Mouse (Mus musculus): ENCODE measurements at regions not wholly inside any gene's neighbourhood (a gene's known extent, or its start where the extent isn't known, plus 50 kb on each side); places are given as distances from the start of the nearest gene placed in this dataset.

DNA sequence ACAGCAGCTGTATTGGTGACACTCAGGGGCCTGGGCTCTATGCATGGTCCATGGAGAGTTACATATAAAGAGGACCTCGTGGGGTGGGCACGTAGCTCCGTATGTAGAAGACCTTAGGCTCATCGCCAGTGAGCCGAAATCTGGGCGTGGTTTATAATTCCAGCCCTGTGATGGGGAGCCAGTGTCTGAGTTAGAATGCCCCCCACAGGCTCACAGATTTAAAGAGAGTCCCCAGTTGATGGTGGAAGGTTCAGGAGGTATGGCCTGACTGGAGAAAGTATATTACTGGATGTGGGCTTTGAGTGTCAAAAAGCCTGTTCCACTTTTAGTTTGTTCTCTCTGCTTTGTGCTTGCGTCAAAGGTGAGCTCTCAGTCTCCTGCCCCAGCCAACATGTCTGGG lies 54.8 kb downstream of the 1700122O11Rik start:
- no peak for DNase-seq (ENCODE audit: low read depth)

DNA sequence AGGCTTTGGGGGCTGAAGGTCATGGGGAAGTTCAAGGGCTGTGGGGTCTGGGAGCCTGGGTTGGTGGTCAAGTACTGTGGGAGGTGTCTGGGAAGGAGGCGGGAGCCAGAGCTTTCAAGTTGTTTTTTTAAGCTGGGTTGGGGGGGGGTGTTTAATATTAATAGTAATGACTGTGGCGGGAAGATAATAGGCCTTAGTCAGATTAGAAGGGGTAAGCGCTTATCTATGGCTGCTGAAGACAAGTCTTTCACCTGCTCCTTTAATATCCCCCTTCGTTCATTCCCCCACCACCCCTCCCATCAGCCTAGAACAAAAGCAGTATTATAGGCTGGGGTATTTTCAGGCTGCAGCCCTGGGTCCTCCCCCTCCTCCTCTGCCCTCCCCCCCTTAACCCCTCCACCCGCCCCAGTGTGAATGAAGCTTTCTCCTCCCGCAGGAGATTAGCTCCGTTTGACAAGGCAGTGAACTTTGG lies 56.5 kb downstream of the 1700122O11Rik start:
- no peak for DNase-seq (ENCODE audit: low read depth)

DNA sequence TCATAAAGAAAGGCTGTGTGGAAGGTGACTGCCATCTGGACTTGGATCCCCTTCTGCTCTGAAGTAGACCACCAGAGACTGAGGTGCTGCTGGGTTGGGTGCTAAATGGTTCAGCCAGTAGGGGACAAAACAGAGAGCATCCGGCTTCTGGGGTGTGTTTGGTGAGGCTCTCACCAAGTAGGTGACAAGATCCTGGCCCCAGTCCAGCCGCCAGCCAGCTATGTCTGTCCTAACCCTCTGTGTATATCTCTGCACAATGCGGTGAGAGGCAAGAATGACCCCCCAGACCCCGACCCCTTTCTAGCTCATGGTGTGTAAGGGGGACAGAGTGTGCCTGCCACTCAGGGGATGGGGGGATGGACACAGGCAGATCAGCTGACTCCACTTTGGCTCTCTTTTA lies 54.8 kb upstream of the Foxp4 start:
- no peak for DNase-seq (ENCODE audit: low read depth)

DNA sequence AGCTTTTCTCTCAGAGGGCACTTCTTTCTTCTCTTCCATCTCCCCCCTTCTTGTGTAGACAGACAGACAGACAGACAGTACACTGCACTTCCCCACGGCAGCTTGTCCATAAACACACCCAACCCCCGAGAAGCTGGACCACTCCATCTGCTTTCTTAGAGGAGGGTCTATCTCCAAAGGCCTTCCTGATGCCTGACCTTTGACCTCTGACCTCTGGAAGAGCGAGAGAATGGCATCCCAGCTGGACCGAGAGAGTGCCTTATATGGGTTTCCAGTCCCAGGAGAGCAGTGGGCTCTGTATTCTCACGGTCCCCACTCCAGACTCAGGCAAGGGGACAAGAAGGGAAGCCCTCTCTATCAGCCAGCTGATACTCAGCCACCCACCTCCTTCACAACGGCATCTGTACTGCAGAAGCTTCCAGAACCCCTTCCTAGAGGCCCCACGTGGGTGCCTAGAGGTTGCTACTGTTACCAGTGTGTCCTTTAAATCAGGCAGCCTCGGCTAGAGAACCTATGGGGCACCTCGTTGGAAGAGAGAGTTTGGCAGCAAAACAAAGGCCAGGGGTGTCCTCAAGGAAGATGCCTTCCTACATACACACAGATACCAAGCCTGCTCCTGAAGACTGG lies 54.1 kb upstream of the Foxp4 start:
- no peak for DNase-seq (ENCODE audit: low read depth)

DNA sequence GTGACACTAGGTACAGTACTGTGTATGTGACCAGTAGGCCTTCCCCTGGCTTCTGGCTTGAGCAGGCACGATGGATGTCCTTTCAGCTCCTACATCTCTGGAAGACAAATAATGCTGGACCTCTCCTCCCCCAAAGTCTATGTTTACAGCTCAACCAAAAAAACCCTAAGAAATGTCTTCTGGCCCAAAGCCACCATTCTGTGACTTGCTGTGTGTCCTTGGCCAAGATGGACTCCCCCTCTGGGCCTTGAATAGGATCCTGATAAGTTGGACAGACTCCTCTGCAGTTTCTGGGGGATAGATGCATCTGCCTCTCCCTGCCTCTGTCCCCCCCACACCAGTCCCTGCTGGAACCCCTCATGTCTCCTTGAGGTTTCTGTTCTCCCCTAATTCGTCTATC lies 53.6 kb upstream of the Foxp4 start:
- DNase-seq (ENCODE audit: low read depth): no peak

DNA sequence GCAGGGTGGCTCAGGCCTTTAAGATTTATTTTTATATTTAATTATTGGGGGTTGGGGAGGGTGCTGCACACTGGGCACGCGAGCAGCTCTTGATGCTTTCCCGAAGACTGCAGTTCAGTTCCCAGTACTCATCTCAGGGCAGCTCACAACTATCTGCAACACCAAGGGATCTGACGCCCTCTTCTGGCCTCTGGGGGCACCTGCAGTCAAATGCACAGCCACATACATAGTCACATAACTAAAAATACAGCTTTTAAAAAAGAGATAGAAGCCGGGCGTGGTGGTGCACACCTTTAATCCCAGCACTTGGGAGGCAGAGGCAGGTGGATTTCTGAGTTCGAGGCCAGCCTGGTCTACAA lies 52.5 kb upstream of the Foxp4 start:
- DNase-seq (ENCODE audit: low read depth): no peak

DNA sequence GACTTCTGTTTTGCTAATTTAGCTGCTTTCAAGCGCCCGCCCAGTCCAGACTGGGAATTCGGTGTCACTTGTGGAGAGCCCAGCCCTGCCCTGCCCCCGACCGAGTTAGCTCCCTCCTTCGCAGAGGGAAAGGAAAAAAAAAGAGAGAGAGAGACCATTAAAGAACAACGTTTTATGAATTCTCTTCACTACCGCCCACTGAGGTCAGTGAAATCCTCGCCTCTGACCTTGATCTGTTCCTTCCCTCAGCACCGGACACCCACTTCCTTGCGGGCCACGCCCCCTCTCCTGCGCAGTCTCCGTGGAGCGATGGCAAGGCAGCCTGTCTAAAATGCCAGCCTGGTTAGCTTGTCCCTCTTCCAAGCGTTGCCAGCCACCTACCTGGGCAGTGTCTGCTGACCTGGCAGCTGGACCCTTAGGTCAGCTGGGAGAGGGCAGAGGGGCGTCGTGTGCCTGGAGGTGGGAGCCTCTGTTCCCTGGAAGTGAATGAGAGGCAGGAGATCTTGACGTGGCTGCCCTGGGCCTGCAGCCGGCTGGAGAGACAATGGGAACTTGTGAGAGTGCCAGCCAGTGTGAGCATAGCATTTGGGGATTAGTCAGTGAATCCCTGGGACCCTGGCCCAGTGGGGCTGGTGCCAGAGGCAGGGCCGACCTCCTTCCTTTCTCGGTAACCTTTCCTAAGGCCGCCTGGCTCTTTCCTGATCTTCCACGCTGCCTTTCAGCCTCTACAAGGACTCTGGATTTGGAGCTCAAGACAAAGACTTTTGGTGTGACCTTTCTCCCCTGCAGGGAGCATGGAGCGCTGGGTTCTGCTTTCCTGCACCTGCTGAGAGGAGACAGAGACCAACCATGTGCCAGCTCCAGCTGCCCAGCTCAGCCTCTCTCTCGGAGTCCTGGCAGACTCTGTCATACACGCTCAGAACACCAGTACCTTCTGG lies 51.9 kb upstream of the Foxp4 start:
- peak; percentile 27 for DNase-seq (ENCODE audit: low read depth)

DNA sequence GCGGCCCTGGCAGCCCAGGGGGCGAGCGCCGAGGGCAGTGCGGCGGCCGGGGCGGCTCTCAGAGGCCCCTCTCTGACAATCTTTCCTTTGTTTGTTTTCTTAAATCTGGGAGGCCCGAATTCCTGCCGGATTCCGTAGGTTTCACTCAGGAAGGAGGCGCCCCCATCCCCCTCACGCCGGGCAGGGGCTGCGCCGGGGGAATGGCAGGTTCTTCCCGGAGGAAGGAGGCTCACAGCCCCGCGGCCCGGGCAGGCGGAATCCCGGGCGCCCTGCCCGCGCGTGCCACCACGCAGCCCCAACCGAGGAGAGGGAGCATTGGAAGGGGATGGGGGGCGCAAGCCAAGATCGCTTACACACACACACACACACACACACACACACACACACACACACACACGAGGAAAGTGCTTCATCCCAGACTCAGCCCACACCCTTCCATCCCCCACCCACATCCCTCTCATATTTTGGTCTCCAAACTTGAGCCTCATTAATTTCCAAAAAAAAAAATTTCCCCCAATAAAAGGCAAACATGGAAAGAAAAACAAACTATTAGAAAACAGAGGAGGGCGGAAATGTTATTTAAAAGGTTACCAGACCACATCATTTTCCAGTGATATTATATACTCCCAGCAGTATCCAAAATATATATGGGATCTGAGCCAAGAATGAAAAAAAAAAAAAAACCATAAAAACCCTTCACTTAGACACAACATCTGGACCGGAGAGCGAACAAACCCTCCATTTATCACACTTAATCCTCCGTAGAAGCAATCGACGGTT lies 51.0 kb upstream of the Foxp4 start:
- DNase-seq (ENCODE audit: low read depth): no peak

DNA sequence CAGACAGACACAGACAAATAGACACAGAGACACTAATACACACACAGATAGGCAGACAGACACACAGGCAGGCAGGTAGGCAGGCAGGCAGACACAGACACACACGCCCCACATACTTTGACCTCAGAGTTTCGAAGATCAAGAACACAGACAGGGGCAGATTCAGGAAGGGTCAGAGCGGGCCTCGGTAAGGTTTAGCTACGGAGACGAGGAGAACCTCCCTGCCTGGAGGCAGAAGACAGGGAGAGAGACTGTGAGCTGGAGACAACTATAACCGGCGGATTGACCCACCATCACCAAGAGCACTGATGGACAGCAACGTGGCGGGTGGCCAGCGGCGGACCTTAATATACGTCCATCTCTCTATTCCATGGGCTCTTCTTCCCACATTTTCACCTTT lies 50.1 kb upstream of the Foxp4 start:
- no peak for DNase-seq (ENCODE audit: low read depth)
